Comparison of ENCODE assay signal across 9 mouse cellular contexts in the genomic region with DNA sequence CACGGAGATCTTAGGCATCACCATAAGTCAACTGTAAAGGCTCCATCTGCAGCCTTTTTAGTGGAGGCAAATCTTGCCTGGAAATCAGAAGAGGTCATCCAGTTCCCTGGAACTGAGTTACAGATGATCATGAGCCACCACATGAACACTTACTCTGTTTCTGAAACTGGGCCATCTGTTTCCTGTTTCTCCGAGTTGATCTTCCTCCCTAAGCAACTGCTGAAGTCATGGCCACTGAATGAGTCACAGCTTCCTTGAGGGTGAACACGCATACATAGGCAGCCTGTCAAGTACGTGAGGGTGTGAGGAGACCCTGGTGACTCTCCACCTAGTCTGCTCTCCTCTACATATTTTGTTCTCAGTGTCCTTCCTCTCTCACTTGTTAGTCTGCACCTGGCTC. TPM values are rescaled to one million over a fixed set of nuclear protein-coding genes. Genes with fewer than 3 reads are reported as not detected.
DNase-seq lines count a peak whose midpoint lies in the region; ATAC-seq and TF ChIP-seq lines count a peak whose summit lies in the region.
"Had no signal": no experiment of that assay in that cellular context is flagged by ENCODE, and none has a peak within 500 bp of the region (broad histone marks: within the 10 kb centered on the region; RNA-seq: fewer than 3 reads in every experiment).

No protein-coding gene starts in this region.

- peak overlapping the region; percentile 48; the same call in 1 of the 2 replicates for H3K27ac ChIP-seq in embryonic fibroblast, embryonic 13.5 days (ENCODE audit: insufficient read depth, low read length)
- no peak overlapping the region for H3K27ac ChIP-seq in hindbrain, embryonic 10.5 days
- H3K27ac ChIP-seq: neural tube, embryonic 12.5 days had no signal

- H3K4me1 ChIP-seq in embryonic fibroblast, embryonic 13.5 days (ENCODE audit: control insufficient read depth, insufficient read depth, low read length) = peaks cover 6% of the 10 kb centered on the region; the same call in 1 of the 2 replicates
- H3K4me1 ChIP-seq in hindbrain, embryonic 10.5 days (replicated peaks) = no peaks in the 10 kb centered on the region
- H3K4me1 ChIP-seq: neural tube, embryonic 12.5 days had no signal

- no peak for TF ChIP-seq CTCF in embryonic fibroblast, embryonic 13.5 days (IDR thresholded peaks at IDR 0.05; ENCODE audit: borderline replicate concordance, insufficient read depth, low read length)

- no peaks in the 10 kb centered on the region for H3K27me3 ChIP-seq in hindbrain, embryonic 10.5 days (ENCODE audit: insufficient read depth, poor library complexity, severe bottlenecking)
- H3K27me3 ChIP-seq: neural tube, embryonic 12.5 days had no signal

- WGBS in hindbrain, embryonic 10.5 days = 82% methylated on average over 4 of the region's 4 CpGs

- no peaks in the 10 kb centered on the region for H3K36me3 ChIP-seq in hindbrain, embryonic 10.5 days
- H3K36me3 ChIP-seq: neural tube, embryonic 12.5 days had no signal

- no peaks in the 10 kb centered on the region for H3K9me3 ChIP-seq in hindbrain, embryonic 10.5 days
- H3K9me3 ChIP-seq: neural tube, embryonic 12.5 days had no signal

- DNase-seq in right cerebral cortex, adult 18-20 months = peak; percentile 17
- no peak for DNase-seq in right cerebral cortex, postnatal 14 days
- peak; percentile 23 to 43 for DNase-seq in heart, postnatal 14 days
- peak; percentile 10 to 11 for DNase-seq in layer of hippocampus, postnatal 36 days
- DNase-seq in thymus, postnatal 36 days = peak; percentile 28 to 51
- DNase-seq in hindbrain, embryonic 10.5 days (ENCODE audit: low spot score) = no peak

- peak; percentile 59 for ATAC-seq in megakaryocyte-erythroid progenitor cell, adult 5-6 weeks (replicated peaks; ENCODE audit: low FRiP score, low TSS enrichment, poor library complexity, severe bottlenecking)

- H3K4me3 ChIP-seq in embryonic fibroblast, embryonic 13.5 days (ENCODE audit: insufficient read depth, low read length) = no peak overlapping the region
- H3K4me3 ChIP-seq in hindbrain, embryonic 10.5 days = no peak overlapping the region
- H3K4me3 ChIP-seq: neural tube, embryonic 12.5 days had no signal

- intact Hi-C loops in heart, postnatal 14 days (cut with DNase I) = no loop called here

- no peak for TF ChIP-seq POLR2A in embryonic fibroblast, embryonic 13.5 days (IDR thresholded peaks at IDR 0.05; ENCODE audit: low read depth, low read length)

RNA-seq across cellular contexts. Expression of gene Man1a, which starts 41.4 kb away (rescaled TPM):
- polyA plus RNA-seq in embryonic fibroblast, embryonic 13.5 days (2011; ENCODE audit: insufficient read length, low read depth, missing spikeins) = 29.5 and 31.8 TPM in 2 replicates
- total RNA-seq in heart, postnatal 14 days (2021) = 10 to 100 TPM; 32.1 to 36.6 TPM
- 10 to 100 TPM; 63.5 to 69.5 TPM for total RNA-seq in layer of hippocampus, postnatal 36 days (2021)
- total RNA-seq in megakaryocyte-erythroid progenitor cell, adult 5-6 weeks (2014; fragmentation: Nextera tagmentation) = 16.0 and 16.1 TPM in 2 replicates
- 21.8 and 23.7 TPM in 2 replicates for total RNA-seq in megakaryocyte-erythroid progenitor cell, adult 5-6 weeks (2017)
- polyA plus RNA-seq in hindbrain, embryonic 10.5 days (2016; fragmentation: Nextera tagmentation; extraction: Ambion mirVana) = 2.0 and 2.1 TPM in 2 replicates

Comparison
In these comparisons a context has a peak if more than half of its experiments do, and no peak if none do; other contexts are left out.
1. DNase-seq: peak in right cerebral cortex, adult 18-20 months (single experiment), heart, postnatal 14 days (2 of 2), layer of hippocampus, postnatal 36 days (2 of 2) and thymus, postnatal 36 days (2 of 2); none in right cerebral cortex, postnatal 14 days (single experiment) and hindbrain, embryonic 10.5 days (single experiment).